Mouse (Mus musculus): Measurements from ENCODE around the gene Trim37.

Gene Trim37

GRCm38 (mm10) chr11:87126824-87127816 lies at the start of gene Trim37:
Trim37 (plus strand) TSS chr11:87127077.
- DNase-seq (ENCODE audit: low read depth in 1 of 2, low spot score in 2 of 2): peak; percentile 65 to 83

- no peak for DNase-seq (ENCODE audit: low read depth in 1 of 2, low spot score in 2 of 2)
These were observed 43.2 kb upstream of the Trim37 start for GRCm38 (mm10) chr11:87083712-87084111.

GRCm38 (mm10) chr11:87085461-87085860 lies 41.4 kb upstream of the Trim37 start:
- DNase-seq (ENCODE audit: low read depth in 1 of 2, low spot score in 2 of 2): no peak

GRCm38 (mm10) chr11:87086290-87086984 lies 40.4 kb upstream of the Trim37 start, which contains the start of gene Smg8:
Smg8 (minus strand) TSS chr11:87086774.
- peak; percentile 44 to 68 for DNase-seq (ENCODE audit: low read depth in 1 of 2, low spot score in 2 of 2)

- no peak for DNase-seq (ENCODE audit: low read depth in 1 of 2, low spot score in 2 of 2)
These were observed 39.7 kb upstream of the Trim37 start for GRCm38 (mm10) chr11:87087142-87087541.

- no peak for DNase-seq (ENCODE audit: low read depth in 1 of 2, low spot score in 2 of 2)
These were observed 18.5 kb upstream of the Trim37 start, which contains the start of gene Prr11 for GRCm38 (mm10) chr11:87108409-87108754. Prr11 (minus strand) TSS chr11:87108708.

GRCm38 (mm10) chr11:87108755-87109518 lies 17.9 kb upstream of the Trim37 start, which contains the start of gene Ska2:
Ska2 (plus strand) TSS chr11:87109234.
- DNase-seq (ENCODE audit: low read depth in 1 of 2, low spot score in 2 of 2): peak; percentile 95 to 96

- no peak for DNase-seq (ENCODE audit: low read depth in 1 of 2, low spot score in 2 of 2)
These were observed 17.2 kb upstream of the Trim37 start for GRCm38 (mm10) chr11:87109519-87110171.

GRCm38 (mm10) chr11:87110172-87110909 lies 16.5 kb upstream of the Trim37 start:
- DNase-seq (ENCODE audit: low read depth in 1 of 2, low spot score in 2 of 2): no peak

GRCm38 (mm10) chr11:87121864-87122263 lies 5.0 kb upstream of the Trim37 start:
- no peak for DNase-seq (ENCODE audit: low read depth in 1 of 2, low spot score in 2 of 2)

GRCm38 (mm10) chr11:87125562-87125961 lies 1.3 kb upstream of the Trim37 start:
- DNase-seq (ENCODE audit: low read depth in 1 of 2, low spot score in 2 of 2): no peak

- no peak for DNase-seq (ENCODE audit: low read depth in 1 of 2, low spot score in 2 of 2)
These were observed 525 bp upstream of the Trim37 start for GRCm38 (mm10) chr11:87126281-87126823.

GRCm38 (mm10) chr11:87136233-87136632 lies 9.4 kb downstream of the Trim37 start:
- no peak for DNase-seq (ENCODE audit: low read depth in 1 of 2, low spot score in 2 of 2)

GRCm38 (mm10) chr11:87158012-87158411 lies 31.1 kb downstream of the Trim37 start:
- no peak for DNase-seq (ENCODE audit: low read depth in 1 of 2, low spot score in 2 of 2)

- DNase-seq (ENCODE audit: low read depth in 1 of 2, low spot score in 2 of 2): no peak
These were observed 35.8 kb downstream of the Trim37 start for GRCm38 (mm10) chr11:87162687-87163086.

- no peak for DNase-seq (ENCODE audit: low read depth in 1 of 2, low spot score in 2 of 2)
These were observed 36.9 kb downstream of the Trim37 start for GRCm38 (mm10) chr11:87163751-87164150.

GRCm38 (mm10) chr11:87173625-87174024 lies 46.7 kb downstream of the Trim37 start:
- no peak for DNase-seq (ENCODE audit: low read depth in 1 of 2, low spot score in 2 of 2)

GRCm38 (mm10) chr11:87175031-87175430 lies 48.2 kb downstream of the Trim37 start:
- DNase-seq (ENCODE audit: low read depth in 1 of 2, low spot score in 2 of 2): no peak

- DNase-seq (ENCODE audit: low read depth in 1 of 2, low spot score in 2 of 2): no peak
These were observed 85.4 kb downstream of the Trim37 start for GRCm38 (mm10) chr11:87212313-87212712.

- no peak for DNase-seq (ENCODE audit: low read depth in 1 of 2, low spot score in 2 of 2)
These were observed 95.8 kb downstream of the Trim37 start for GRCm38 (mm10) chr11:87222686-87223085.
